Mouse (Mus musculus): ENCODE data around the gene Miga1. TPM values are rescaled to one million over a fixed set of nuclear protein-coding genes. Genes with fewer than 3 reads are reported as not detected.
A peak's percentile ranks its signal among the peaks of the same experiment; 100 is the strongest.

The Miga1 gene
- total RNA-seq (2012; rRNA removed) (30.7 and 32.5 TPM in 2 replicates), total RNA-seq (2014; rRNA removed) (23.1 and 25.3 TPM in 2 replicates), polyA plus RNA-seq (2012; ENCODE audit: insufficient read length, low read depth) (41.1 and 44.7 TPM in 2 replicates)

DNA sequence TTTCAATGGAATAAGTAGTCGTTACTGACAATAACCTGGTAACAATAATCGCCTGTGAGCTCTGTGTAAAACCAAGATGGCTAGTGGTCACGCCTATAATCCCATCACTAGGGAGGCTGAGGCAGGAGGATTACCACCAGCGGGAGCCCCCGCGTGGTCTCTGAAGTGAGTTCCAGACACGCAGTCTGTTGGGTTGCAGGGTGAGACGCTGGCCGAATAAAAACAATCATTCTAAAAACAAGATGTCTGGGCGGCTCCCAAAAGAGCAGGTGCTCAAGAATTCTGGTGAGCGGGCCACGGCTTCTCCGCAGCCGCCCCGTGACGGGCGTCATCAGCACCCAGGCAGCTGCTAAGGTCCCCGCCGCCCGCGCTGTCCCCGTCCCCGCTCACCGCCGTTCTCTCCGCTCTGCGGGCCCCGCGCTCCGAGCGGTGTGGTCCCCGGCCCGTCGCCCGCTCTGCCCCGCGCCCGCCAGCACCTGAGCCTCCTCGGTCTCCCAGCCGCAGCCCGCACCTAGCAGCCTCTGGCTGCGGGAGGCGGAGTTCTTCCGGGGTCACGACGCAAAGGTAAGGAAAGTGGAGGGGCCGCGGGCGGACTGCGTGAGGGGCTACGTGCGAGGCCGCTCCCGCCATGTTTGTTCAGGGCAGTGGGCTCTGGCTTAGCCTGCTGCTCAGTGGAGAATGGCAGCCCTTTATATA lies at the start of gene Miga1:
Miga1 (minus strand) TSS at position 546 of the 696 bp plus-strand sequence.
- H3K27me3 ChIP-seq (replicated peaks): no peaks in the 10 kb centered on the region
- TF ChIP-seq MEF2A (IDR thresholded peaks at IDR 0.05; ENCODE audit: borderline replicate concordance, low read depth, low read length) (peak; percentile 73), ZKSCAN1 (IDR thresholded peaks at IDR 0.05; ENCODE audit: borderline replicate concordance, low read depth, low read length) (no peak), SIN3A (IDR thresholded peaks at IDR 0.05; ENCODE audit: low read length) (peak; percentile 92), PAX5 (IDR thresholded peaks at IDR 0.05; ENCODE audit: low read length) (no peak), IRF4 (IDR thresholded peaks at IDR 0.05; ENCODE audit: low read depth, low read length) (peak; percentile 61; the same call in 1 of the 2 replicates), BHLHE40 (IDR thresholded peaks at IDR 0.05; ENCODE audit: low read depth, low read length) (0 out of 2 replicates have a peak, but pooled peaks have one; percentile 45), MAZ (IDR thresholded peaks at IDR 0.05; ENCODE audit: low read depth, low read length) (peak; percentile 92), MAFK (IDR thresholded peaks at IDR 0.05; ENCODE audit: insufficient replicate concordance, low read length) (no peak), HCFC1 (IDR thresholded peaks at IDR 0.05; ENCODE audit: low read depth, low read length) (peak; percentile 98), ZC3H11A (IDR thresholded peaks at IDR 0.05; ENCODE audit: low read depth, low read length) (no peak), SMC3 (IDR thresholded peaks at IDR 0.05; ENCODE audit: low read depth, low read length) (no peak), JUND (conservative IDR thresholded peaks at IDR 0.05; ENCODE audit: low read depth, low read length) (no peak), MAX (IDR thresholded peaks at IDR 0.05; ENCODE audit: low read length) (peak; percentile 73), ETS1 (conservative IDR thresholded peaks at IDR 0.05; ENCODE audit: low read depth, low read length) (no peak), KAT2A (IDR thresholded peaks at IDR 0.05; ENCODE audit: insufficient replicate concordance, low read length) (peak; percentile 97), TBP (conservative IDR thresholded peaks at IDR 0.05; ENCODE audit: low read depth, low read length) (peak; percentile 56; the same call in 1 of the 2 replicates), CHD2 (IDR thresholded peaks at IDR 0.05; ENCODE audit: low read length) (peak; percentile 95), RAD21 (IDR thresholded peaks at IDR 0.05; ENCODE audit: low read depth, low read length) (no peak; the same call in 1 of the 2 replicates), EP300 (IDR thresholded peaks at IDR 0.05; ENCODE audit: low read length) (no peak), ZMIZ1 (IDR thresholded peaks at IDR 0.05; ENCODE audit: low read depth, low read length) (peak; percentile 90), ELF1 (IDR thresholded peaks at IDR 0.05; ENCODE audit: low read depth, low read length) (peak; percentile 89), CHD1 (IDR thresholded peaks at IDR 0.05; ENCODE audit: low read depth, low read length) (peak; percentile 46; the same call in 1 of the 2 replicates), POLR2A (IDR thresholded peaks at IDR 0.05; ENCODE audit: low read depth, low read length) (peak; percentile 88), NRF1 (IDR thresholded peaks at IDR 0.05; ENCODE audit: low read depth, low read length) (peak; percentile 80), TCF12 (IDR thresholded peaks at IDR 0.05; ENCODE audit: low read depth, low read length) (peak; percentile 89), JUN (IDR thresholded peaks at IDR 0.05; ENCODE audit: insufficient read depth, low read depth, low read length) (no peak), MXI1 (IDR thresholded peaks at IDR 0.05; ENCODE audit: low read depth, low read length) (peak; percentile 93), NELFE (IDR thresholded peaks at IDR 0.05; ENCODE audit: low read depth, low read length) (peak; percentile 95), USF1 (IDR thresholded peaks at IDR 0.05; ENCODE audit: low read depth, low read length) (no peak; the same call in 1 of the 2 replicates), ZNF384 (IDR thresholded peaks at IDR 0.05; ENCODE audit: low read depth, low read length) (0 out of 2 replicates have a peak, but pooled peaks have one; percentile 20), UBTF (IDR thresholded peaks at IDR 0.05; ENCODE audit: low read depth, low read length) (peak; percentile 91; the same call in 1 of the 2 replicates), GABPA (IDR thresholded peaks at IDR 0.05; ENCODE audit: insufficient replicate concordance, low read depth, low read length) (peak; percentile 74; the same call in 1 of the 2 replicates), MYC (IDR thresholded peaks at IDR 0.05; ENCODE audit: low read depth, low read length) (0 out of 2 replicates have a peak, but pooled peaks have one; percentile 72), RCOR1 (conservative IDR thresholded peaks at IDR 0.05; ENCODE audit: low read depth, low read length) (peak; percentile 74), USF2 (conservative IDR thresholded peaks at IDR 0.05; ENCODE audit: low read depth, low read length) (no peak), CTCF (conservative IDR thresholded peaks at IDR 0.05 in 1 of 2, IDR thresholded peaks at IDR 0.05 in 1 of 2; ENCODE audit: low read depth in 2 of 2, low read length in 2 of 2) (peak in 1 of 2 experiments; percentile 31; a peak in 2 of 4 replicates), POLR2AphosphoS2 (IDR thresholded peaks at IDR 0.05; ENCODE audit: low read depth, low read length) (peak; percentile 86), E2F4 (IDR thresholded peaks at IDR 0.05; ENCODE audit: insufficient replicate concordance, low read depth, low read length) (no peak)
- DNase-seq (ENCODE audit: extremely low read depth): peak; percentile 82
- H3K4me3 ChIP-seq (replicated peaks in 1 of 3; ENCODE audit: low read depth in 2 of 3, low read length in 2 of 3, poor library complexity in 1 of 3): peak within 1 kb of the TSS; percentile 74 to 94 (median 79)
- peak within 1 kb of the TSS; percentile 64 for H3K4me2 ChIP-seq (ENCODE audit: insufficient read depth, low read depth, poor library complexity, severe bottlenecking)
- peak within 1 kb of the TSS; percentile 63 for H3K9ac ChIP-seq (ENCODE audit: insufficient read depth, low read depth)
- peak within 1 kb of the TSS; percentile 16; the same call in 1 of the 2 replicates for H3K27ac ChIP-seq (ENCODE audit: insufficient read depth, low read depth)
- H3K79me2 ChIP-seq (replicated peaks; ENCODE audit: control insufficient read depth, extremely low read depth, insufficient read depth, poor library complexity, severe bottlenecking): peaks cover 24% of the 10 kb centered on the region
- in situ Hi-C loops (cut with MboI; ENCODE audit: low pct_ligation_motif_present, low pct_unique_long_range_greater_than_20kb, low sequenced_read_pairs) (no loop called here), dilution Hi-C loops (cut with MboI; ENCODE audit: extremely low pct_ligation_motif_present, extremely low pct_unique_long_range_greater_than_20kb, low sequenced_read_pairs) (no loop called here)
- H3K9me3 ChIP-seq (replicated peaks; ENCODE audit: low read length): no peaks in the 10 kb centered on the region
- peaks cover 5 to 20% of the 10 kb centered on the region in 2 experiments; a peak in 3 of 4 replicates for H3K4me1 ChIP-seq (ENCODE audit: control insufficient read depth in 1 of 2, insufficient read depth in 2 of 2)
- H3K36me3 ChIP-seq (replicated peaks in 1 of 2; ENCODE audit: control insufficient read depth in 1 of 2, insufficient read depth in 1 of 2, low read length in 1 of 2): peaks cover 24 to 33% of the 10 kb centered on the region in 2 experiments
